Mouse (Mus musculus): ENCODE results near the gene Tmem129. TPM values are rescaled to one million over a fixed set of nuclear protein-coding genes. Genes with fewer than 3 reads are reported as not detected.

Tmem129 gene
- total RNA-seq, 2 experiments from 2014 or later, result 15.0 to 26.2 TPM

GRCm38 (mm10) chr5:33651541-33651920 is 6.7 kb downstream of the Tmem129 start:
- ATAC-seq (replicated peaks; ENCODE audit: poor library complexity, severe bottlenecking), result no peak

- no peak for ATAC-seq (replicated peaks; ENCODE audit: poor library complexity, severe bottlenecking)
Observed at GRCm38 (mm10) chr5:33651017-33651416, 7.2 kb downstream of the Tmem129 start.

- ATAC-seq (replicated peaks; ENCODE audit: poor library complexity, severe bottlenecking), result peak; percentile 35; the same call in 1 of the 2 replicates
Observed at GRCm38 (mm10) chr5:33640652-33641051, 17.6 kb downstream of the Tmem129 start.

DNA sequence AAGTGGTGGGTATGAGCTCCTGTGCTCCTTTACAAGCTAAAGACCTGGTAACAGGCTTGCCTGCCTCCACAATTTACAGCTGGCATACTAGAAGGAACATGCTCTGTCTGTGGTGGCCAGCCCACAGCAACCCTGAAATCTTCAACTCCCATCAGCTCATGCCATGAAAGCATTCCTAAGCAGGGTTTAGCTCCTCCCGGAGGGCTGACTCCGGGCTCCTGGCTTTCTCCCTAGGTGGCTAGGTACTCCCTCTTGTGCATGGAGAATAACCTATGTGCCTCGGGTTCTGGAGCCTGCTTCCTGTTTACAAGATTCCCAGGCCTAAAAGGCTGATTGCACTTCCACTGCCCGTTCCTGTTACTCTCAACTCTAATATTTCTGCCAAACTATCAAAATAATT is 19.4 kb downstream of the Tmem129 start:
- ATAC-seq (replicated peaks; ENCODE audit: poor library complexity, severe bottlenecking), result no peak

GRCm38 (mm10) chr5:33637606-33638350 is 20.4 kb downstream of the Tmem129 start:
- ATAC-seq (replicated peaks; ENCODE audit: poor library complexity, severe bottlenecking), result no peak

GRCm38 (mm10) chr5:33635361-33635760 is 22.9 kb downstream of the Tmem129 start:
- no peak for ATAC-seq (replicated peaks; ENCODE audit: poor library complexity, severe bottlenecking)

DNA sequence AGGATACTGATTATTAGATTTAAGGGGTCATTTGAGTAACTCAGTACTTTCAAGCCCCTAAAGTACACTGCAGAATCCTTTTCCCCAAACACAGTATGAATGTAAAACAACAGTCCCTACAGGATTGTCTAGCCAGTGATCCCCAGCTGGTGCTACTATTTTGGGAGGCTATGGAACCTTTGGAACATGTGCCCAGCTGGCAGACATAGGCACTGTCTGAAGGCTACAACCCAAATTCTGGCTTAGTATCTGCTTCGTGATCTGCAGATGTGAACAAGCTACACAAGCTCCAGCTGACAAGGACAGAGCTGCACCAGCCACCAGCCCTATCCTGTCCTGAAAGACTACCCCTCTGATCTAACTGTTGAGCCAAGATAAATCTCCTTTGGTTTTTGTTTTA is 25.7 kb downstream of the Tmem129 start:
- ATAC-seq (replicated peaks; ENCODE audit: poor library complexity, severe bottlenecking), result no peak

DNA sequence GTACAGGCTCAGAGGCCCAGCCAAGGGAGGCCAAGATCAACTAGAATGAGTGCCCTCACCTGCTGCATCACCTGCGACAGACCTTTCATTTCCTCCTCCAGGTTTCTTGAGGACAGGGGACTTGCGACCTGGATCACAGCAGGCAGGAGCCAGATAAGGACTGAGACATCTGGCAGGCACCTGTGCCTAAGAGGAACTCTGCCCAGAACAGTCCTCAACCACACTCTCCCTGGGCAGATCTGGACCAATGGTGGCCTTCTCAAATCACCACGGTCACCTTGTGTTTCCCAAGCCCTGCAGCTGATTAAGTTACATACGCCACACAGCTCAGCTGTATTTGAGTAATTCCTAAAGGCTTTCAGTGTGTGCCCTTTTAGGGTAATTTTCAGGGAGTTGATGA is 27.6 kb downstream of the Tmem129 start:
- ATAC-seq (replicated peaks; ENCODE audit: poor library complexity, severe bottlenecking), result no peak

DNA sequence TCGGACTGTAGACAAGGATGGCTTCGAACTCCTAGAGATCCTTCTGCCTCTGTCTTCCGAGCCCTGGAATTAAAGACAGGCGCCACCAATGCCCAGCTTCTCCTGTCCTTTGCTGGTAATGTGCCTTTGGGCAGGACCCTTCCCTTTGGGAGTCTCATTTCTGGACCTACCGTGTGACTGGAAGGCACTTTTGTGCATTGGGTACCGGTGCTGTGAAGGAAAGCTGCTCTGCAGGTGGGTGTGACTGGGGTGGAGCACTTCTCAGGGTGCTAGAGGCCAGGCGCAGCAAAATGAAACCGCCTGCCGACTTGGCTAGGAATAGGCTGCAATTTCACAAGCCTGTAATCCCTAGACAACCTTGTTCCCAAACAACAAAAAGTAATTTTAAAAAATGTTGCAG is 28.2 kb downstream of the Tmem129 start:
- ATAC-seq (replicated peaks; ENCODE audit: poor library complexity, severe bottlenecking), result no peak

DNA sequence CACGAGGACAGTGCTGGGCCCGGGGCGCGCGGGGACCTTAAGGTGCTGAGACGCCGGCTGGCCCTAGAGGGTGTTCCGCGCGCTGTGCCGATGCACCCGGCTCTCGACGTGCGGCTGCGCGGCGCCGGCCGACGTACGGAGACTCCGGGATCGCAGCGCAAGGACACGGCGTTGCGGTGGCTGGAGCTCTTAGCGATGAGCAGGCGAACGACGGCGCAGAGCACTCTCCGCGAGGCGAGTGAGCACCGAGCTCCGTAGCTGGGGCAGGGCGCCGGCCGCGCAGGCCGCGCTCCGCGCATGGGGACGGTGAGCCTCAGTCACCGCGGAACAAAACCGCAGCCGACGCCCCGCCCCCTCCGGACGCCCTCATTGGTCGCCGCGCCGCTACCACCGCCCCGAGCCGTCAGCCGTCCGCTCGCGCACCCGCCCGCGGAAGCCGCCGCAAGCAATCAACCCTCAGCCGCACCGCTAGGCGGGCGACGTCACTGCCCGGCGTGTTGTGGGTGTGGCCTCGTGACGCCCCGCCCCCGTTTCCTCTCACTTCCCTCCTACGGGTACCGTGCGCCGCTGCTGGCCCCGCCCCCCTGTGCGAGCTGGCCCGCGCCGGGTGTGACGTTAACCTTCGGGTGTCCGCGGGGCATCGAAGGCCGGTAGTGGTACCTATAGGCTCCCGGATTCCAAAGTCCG is 28.8 kb downstream of the Tmem129 start, which contains the start of the genes Fam53a and Gm9903:
TSS of gene Fam53a (minus strand) at position 335 of the 687 bp plus-strand sequence.
TSS of gene Gm9903 (plus strand) at position 625 of the 687 bp plus-strand sequence.
- ATAC-seq (replicated peaks; ENCODE audit: poor library complexity, severe bottlenecking), result peak; percentile 92

- peak; percentile 5; the same call in 1 of the 2 replicates for ATAC-seq (replicated peaks; ENCODE audit: poor library complexity, severe bottlenecking)
Observed at GRCm38 (mm10) chr5:33628820-33629300, 29.4 kb downstream of the Tmem129 start.

DNA sequence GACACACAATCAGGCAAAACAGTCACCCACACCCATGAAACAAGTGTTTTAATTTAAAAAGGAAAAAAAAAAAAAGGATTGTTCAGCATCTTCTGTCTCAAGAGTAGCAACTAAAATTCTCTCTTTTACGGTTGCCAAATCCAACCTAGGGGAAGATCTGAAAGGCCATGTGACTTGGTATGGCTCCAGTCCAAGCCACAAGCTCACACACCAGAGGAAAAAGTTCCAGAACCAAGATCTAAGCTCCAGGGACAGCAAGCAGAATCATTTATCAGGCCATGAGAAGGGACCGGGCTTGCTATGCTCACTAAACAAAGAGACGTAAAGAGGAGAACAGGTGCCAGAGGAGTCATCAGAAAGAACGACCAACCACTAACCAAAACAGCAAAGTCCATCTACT is 30.2 kb downstream of the Tmem129 start:
- no peak for ATAC-seq (replicated peaks; ENCODE audit: poor library complexity, severe bottlenecking)

- ATAC-seq (replicated peaks; ENCODE audit: poor library complexity, severe bottlenecking), result no peak
Observed at GRCm38 (mm10) chr5:33623766-33624165, 34.5 kb downstream of the Tmem129 start.

- no peak for ATAC-seq (replicated peaks; ENCODE audit: poor library complexity, severe bottlenecking)
Observed at GRCm38 (mm10) chr5:33622671-33623070, 35.5 kb downstream of the Tmem129 start.

- no peak for ATAC-seq (replicated peaks; ENCODE audit: poor library complexity, severe bottlenecking)
Observed at GRCm38 (mm10) chr5:33614391-33614790, 43.8 kb downstream of the Tmem129 start.

DNA sequence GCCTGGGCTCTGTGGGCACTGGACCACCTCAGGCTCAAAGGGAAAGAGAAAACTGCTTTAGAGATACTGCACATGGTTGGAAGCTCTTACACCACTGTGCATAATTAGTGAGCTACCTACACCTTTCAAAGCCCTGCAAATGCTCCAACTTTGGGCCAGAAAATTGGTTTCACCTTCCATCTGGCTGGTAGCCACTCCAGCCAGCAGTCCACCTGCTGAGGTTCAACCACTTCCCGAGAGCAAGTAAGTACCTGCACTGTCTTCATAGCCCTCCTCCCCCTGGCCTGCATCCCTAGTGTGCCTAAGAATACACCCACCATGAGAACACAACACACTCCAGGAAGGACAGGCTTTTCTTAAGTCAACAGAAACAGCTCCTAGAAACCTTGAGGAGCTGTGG is 46.4 kb downstream of the Tmem129 start:
- ATAC-seq (replicated peaks; ENCODE audit: poor library complexity, severe bottlenecking), result no peak

- ATAC-seq (replicated peaks; ENCODE audit: poor library complexity, severe bottlenecking), result no peak
Observed at GRCm38 (mm10) chr5:33609226-33609625, 49.0 kb downstream of the Tmem129 start.

GRCm38 (mm10) chr5:33607434-33607833 is 50.8 kb downstream of the Tmem129 start:
- ATAC-seq (replicated peaks; ENCODE audit: poor library complexity, severe bottlenecking), result no peak

DNA sequence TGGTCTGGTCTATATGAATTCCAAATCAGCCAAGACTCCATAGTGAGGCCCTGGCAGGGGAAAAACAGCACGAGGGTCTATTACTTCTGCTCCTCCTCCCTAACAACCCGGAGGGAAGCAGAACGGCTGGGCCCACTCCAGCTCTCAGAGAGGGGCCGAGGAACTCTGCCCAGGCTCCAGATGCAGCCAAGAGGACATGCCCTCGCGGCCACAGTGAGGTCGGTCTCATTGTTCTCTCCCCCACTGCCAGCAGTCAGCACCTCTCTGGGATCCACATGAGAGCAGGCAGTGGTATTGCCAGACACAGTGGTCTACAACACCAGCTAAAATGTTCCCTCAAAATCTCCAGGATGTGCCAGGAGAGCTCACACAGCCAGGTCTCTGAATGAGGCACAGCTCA is 51.6 kb downstream of the Tmem129 start:
- no peak for ATAC-seq (replicated peaks; ENCODE audit: poor library complexity, severe bottlenecking)

DNA sequence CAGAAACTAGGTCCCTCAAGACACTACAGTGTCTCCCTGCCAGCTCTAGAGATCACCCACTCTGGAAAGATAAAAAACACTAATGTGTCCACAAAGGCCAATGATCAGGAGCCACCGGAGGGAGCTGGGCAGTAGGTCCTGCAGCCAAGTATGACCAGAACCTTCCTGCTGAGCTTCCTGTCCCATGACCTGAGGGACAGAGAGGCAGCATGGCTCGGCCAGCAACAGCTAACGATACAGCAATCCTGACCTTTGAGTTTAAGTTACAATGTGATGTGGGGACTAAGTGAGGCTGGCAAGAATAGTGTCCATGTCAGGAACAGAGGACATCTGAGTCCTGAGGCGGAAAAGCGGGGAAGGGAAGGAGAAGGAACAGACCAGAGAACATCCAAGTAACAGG is 52.9 kb downstream of the Tmem129 start:
- ATAC-seq (replicated peaks; ENCODE audit: poor library complexity, severe bottlenecking), result no peak
